Mouse (Mus musculus): ENCODE data around the gene Spem1.
"Not testable (repeated sequence)": the region's sequence is repeated elsewhere in the genome, so short reads cannot be mapped to it uniquely, and the experiment has no call there.

Gene Spem1

DNA sequence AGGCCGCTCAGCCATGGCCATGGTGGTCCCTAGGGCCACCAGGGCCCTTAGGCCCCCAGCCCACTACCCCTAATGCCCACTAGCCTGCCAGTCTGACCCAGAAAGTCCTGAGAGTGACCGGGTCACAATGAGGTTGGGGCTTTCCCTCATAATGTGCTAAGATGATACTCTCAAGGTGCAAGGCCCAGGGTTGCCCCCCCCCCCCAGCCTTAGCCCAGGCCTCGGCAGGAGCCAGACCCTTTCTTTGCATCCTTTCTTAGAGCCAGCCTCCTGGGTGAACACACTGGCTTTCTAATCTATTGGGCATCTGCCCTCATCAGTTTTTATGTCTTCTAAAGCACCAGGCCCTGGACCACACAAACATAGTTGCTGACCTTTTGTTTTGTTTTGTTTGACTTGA, at the start of gene Spem1:
Gene Spem1 (minus strand): TSS at position 101 of the 400 bp plus-strand sequence.
- no peak for DNase-seq

DNA sequence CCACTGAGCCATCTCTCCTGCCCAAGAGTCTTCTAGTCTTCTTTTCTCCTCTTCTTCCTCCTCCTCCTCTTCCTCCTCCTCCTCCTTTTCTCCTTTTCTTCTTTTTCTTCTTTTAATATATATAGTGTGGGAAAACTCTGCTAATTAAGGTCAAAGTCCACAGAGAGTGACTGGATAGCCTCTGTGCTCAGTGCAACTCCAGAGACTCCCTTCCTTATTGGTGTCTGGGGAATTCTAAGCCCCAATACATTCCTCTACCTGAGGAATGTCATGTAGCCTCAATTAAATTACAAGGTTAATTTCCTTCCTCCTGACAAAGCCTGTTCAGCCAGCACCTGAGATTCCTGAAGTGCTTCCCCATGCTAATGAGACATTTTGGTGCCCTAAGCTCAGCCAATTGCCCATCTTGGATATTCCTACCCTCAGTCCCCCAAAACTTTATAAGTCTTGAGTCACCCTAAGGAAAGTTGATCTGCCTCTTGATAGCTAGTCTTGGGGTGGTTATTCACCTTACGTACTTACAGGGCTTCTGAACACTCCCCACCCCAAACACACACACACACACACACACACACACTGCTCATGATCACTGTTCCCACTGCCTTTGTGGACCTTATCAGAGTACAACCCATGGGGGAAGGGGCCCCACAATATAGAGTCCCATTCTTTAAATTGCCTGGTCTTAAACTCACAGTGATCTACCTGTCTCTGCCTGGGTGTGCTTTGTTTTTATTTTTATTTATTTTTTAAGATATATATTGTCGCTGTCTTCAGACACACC, 48.5 kb upstream of the Spem1 start:
- no peak for DNase-seq

DNA sequence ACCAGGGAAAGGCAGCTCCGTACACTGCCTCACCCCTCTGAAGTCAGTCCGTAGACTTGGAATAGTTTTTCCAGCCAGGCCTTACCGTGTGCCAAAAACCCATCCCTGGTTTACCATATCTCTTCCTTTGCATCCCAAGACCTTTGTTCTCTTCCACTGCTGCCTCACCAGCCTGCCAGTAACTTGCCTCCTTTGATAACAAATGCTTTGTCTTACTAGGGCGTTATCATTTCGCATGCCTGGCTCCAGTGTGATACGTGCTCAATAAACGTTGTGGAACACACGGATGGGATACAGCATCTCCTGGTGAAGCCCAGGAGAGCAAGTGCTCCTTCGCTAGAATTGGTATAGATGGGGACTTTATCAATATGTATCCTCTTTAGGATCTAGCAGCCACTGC, 45.4 kb upstream of the Spem1 start:
- no peak for DNase-seq

DNA sequence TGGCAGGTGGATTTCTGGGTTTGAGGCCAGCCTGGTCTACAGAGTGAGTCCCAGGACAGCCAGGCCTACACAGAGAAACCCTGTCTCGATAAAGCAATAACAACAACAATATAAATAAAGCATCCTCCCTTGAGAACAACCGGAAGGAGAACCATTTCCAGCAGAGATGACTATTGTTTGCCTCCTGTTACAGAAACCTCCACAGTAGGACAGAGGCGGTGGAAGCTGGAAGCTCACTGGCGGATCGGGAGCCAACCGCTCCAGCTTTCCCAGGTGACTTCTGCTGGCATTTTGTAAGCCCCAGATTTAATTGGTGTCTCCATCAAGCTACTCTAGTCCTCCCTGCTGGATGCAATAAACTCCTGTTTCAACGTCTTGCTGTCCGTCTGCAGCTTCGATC, 43.6 kb upstream of the Spem1 start:
- no peak for DNase-seq

GRCm38 (mm10) chr11:69864138-69864860, 42.3 kb upstream of the Spem1 start:
- DNase-seq: no peak

GRCm38 (mm10) chr11:69863729-69864128, 41.7 kb upstream of the Spem1 start:
- not testable (repeated sequence) for DNase-seq

DNA sequence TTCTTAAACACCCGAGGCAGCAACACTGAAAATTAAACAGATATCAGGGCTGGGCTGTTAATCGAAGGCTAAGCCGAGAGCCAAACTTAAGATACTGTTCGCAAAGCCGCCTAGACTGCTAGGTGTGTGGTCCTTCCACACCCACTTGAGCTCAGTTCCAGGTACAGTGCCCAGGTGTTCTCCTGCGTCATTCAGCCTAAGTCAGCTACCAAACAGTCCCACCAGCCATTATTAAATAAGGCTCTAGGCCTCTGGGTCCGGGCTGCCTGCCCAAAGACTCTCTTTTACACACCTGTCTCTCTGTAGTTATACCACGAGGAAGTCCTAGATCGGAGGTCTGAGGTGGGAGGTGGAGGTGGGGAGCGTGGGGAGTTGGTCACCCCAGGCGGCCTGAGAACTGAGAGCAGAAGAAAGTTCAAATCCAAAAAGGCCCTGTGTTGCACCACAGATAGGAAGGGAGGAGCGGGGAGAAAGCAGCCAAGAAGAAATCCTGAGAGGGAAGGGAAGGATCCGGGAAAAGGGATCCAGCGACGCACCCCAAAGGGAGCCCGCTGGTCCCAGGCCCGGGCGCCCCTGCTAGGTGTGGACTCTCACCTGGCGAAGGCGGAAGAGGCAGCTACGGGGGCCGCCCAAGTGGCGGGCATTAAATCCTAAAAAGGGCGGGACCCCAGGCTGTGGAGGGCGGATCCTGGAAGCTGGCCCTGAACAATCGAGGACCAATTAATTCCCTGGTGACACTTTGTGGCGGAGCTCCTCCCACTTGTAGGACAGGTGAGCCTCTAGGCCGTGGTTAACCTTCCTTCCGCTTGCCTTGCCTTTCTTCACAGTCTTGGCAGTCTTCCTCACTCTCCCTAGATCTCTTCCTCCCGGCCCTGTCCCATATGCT, 36.4 kb upstream of the Spem1 start, which contains the start of gene Tnk1:
Gene Tnk1 (minus strand): TSS at position 618 of the 886 bp plus-strand sequence.
- DNase-seq: no peak

- peak; percentile 78 for DNase-seq
Measured at GRCm38 (mm10) chr11:69855347-69855746, 33.4 kb upstream of the Spem1 start.

- DNase-seq: no peak
Measured at GRCm38 (mm10) chr11:69854680-69855079, 32.7 kb upstream of the Spem1 start.

DNA sequence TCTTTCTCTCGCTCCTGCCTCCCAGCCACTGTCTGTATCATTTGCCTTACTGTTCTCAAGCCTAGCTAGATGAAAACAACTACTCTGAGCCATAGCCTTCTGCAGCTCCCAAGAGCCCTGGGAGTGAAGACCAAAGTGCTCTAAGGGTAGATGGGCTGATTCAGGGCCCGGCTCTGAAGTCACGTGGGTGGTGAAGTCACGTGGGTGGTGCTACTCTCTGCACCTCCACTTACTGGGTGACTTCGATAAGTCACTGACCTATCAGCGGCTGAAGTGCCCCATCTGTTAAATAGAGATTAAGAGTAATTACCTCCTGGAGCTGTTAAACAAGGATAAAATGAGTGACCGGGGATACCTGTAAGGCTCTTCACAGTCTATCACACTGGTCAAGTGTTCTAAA, 32.0 kb upstream of the Spem1 start:
- peak in 1 of 2 experiments; percentile 19 for DNase-seq

GRCm38 (mm10) chr11:69850754-69851153, 28.8 kb upstream of the Spem1 start:
- DNase-seq: peak in 1 of 2 experiments; percentile 31

GRCm38 (mm10) chr11:69849884-69850283, 27.9 kb upstream of the Spem1 start:
- no peak for DNase-seq

GRCm38 (mm10) chr11:69849128-69849527, 27.1 kb upstream of the Spem1 start:
- DNase-seq: no peak

GRCm38 (mm10) chr11:69848021-69848420, 26.0 kb upstream of the Spem1 start:
- no peak for DNase-seq

DNA sequence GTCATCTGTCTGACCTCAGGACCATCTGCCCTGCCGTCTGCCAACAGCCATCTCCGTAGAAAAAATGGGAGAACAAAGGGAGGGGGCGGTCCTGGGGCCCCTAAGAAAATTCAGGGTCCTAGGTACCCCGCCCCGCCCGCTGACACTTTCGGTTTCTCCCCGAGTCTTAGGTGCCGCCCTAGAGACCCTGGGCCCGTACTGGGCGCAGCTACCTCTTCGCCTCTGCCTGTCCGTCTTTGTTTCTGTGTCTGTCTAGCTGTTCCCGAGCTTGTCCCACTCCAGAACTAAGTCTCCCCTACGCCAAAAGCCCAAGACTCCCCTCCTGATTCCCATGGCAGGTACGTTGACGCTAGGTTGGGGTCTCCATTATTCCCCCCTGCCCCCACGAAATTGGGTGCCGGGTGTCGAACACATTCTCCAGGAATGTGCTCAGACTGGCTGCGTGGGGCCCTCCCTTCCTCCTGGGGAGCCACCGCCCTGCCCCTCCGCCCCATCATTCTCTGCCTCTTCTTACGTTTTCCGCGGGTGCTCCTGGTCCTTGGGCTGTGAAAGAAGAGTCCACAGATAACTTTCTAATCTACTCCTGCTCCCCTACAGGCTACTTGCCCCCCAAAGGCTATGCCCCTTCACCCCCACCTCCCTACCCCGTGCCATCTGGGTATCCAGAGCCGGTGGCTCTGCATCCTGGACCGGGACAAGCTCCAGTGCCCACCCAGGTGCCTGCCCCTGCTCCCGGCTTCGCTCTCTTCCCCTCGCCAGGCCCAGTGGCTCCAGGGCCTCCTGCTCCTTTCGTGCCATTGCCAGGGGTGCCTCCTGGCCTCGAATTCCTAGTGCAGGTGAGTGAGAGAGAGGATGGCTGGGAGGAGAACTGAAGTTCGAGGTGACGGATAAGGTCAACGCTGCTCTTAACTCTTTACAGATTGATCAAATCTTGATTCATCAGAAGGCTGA, 25.0 kb upstream of the Spem1 start:
- no peak for DNase-seq

DNA sequence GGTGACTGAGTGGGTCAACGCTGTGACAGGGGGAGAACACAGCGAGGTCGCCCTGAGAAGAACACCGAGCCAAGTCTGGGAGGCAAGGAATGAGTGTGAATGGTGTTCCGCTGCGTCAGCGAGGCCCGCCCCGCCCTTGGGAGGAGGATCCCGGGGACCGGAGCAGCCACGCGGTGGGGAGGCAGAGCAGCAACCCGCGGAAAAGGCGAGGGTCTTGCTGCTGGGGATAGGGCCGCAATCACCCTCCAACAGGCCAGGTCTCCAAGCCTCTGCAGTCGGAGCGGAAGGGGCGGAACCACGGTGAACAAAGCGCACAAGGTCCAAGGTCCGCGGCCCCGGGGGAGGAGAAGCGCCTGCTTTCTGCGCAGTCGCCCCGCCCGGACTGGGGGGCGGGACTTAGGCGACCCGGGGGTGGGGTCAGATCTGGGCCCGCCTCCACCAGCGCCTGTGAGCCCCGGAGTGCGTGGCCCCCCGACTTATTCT, 24.3 kb upstream of the Spem1 start, which contains the start of gene Plscr3:
Gene Plscr3 (plus strand): TSS at position 179 of the 483 bp plus-strand sequence.
- DNase-seq: peak; percentile 93

DNA sequence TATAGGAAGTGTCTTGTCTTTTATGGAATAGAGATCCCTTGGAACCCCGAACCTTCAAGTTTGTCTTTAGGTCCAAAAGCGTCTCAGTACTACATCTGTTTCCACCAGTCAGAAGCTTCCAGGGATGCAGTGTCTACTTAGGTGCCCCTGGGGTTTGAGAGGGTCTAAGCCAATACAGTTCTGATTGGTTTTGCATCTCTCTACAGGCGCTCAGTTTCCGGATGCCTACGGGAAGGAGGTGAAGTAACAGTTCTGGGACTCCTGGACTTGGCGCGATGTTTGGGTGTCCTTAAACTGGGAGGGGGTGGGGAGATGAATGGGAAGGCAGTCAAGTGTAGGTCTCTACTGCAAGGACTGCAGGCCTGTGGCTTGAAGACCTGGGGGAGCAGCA, 16.7 kb upstream of the Spem1 start:
- no peak for DNase-seq

GRCm38 (mm10) chr11:69837952-69838713, 16.2 kb upstream of the Spem1 start, which contains the start of gene Tmem256:
TSS of gene Tmem256 (plus strand) at chr11:69838514.
- DNase-seq: peak; percentile 91 to 94

GRCm38 (mm10) chr11:69837604-69837951, 15.6 kb upstream of the Spem1 start, which contains the start of gene Nlgn2:
TSS of gene Nlgn2 (minus strand) at chr11:69837784.
- DNase-seq: no peak

- no peak for DNase-seq
Measured at GRCm38 (mm10) chr11:69836703-69837576, 15.0 kb upstream of the Spem1 start.
